Mouse (Mus musculus): Measurements from ENCODE around the gene Umod.

GRCm38 (mm10) chr7:119527135-119527534, 48.1 kb upstream of the Umod start:
- TF ChIP-seq CTCF (IDR thresholded peaks at IDR 0.05; ENCODE audit: control insufficient read depth, insufficient read depth, low read length) (no peak), POLR2A (IDR thresholded peaks at IDR 0.05; ENCODE audit: borderline replicate concordance, control insufficient read depth, low read depth, low read length) (no peak)
